Mouse (Mus musculus) brain, adult 2 months (tissue): ENCODE results near the gene Vmn1r193.
"Not testable (repeated sequence)": the region's sequence is repeated elsewhere in the genome, so short reads cannot be mapped to it uniquely, and the experiment has no call there.

Experiments used
- DNase-seq: peaks from one replicate; pipeline ENCODE4 v3.0.0; 2011; ENCODE audit warnings: low read depth, low spot score

The Vmn1r193 gene

DNA sequence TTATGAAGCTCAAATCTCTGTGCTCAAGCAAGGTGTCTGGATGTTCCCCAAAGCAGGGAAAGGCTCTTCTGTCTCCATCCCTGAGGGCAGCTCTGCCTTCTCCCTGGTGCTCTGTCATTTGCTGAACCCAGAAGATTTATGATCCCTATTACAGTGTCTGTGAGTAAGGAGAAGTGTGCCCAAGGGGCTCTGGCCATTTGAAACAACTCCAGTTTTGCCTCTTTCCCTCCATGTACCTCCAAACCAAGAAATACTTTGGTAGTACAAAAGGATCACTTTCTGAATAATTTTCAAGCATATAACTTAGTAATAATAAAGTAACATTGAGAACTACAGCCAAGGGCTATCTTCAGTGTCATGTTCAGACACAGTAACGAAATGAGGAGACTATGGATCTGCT lies at the start of gene Vmn1r193:
Gene Vmn1r193 (minus strand): TSS at position 101 of the 400 bp plus-strand sequence.
- not testable (repeated sequence) for DNase-seq

DNA sequence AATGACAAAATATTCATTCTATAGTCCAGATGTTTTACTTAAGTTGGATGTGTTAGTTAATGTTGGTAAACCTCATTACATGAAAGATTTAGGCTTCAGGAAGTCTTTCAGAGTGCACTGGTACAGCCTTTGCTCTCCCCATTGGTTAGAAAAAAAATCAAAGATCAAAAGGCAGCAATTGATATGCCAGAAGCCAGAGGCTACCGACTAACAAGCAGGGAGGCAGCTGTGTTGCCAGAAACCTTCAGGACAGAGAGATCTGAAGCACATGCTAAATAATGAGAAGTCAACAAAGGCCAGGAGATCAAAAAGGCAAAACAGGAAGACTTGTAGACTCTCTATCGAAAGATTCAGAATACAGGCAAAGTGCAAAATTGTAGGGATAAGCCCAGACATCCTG lies 48.8 kb upstream of the Vmn1r193 start:
- DNase-seq: no peak

DNA sequence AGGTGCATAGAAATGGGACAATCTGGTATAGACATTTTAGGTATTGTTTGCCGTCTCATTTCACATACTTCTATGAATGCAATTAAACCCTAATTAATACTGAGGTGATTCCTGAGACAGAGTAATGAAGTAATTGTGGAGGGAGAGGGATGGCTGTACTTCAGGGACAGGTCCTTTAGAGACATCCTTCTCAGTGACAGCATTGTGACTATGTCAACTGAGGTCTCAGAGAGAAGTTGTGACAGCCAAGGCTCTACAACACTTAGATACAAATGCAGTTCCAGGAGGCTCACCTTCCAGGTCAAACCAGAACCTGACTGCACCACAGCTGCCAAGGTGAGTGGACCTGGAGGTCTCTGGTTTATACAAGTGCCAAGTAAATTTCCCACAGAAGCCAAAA lies 47.3 kb upstream of the Vmn1r193 start, which contains the start of gene Vmn1r195:
Gene Vmn1r195 (plus strand): TSS at position 301 of the 400 bp plus-strand sequence.
- not testable (repeated sequence) for DNase-seq

DNA sequence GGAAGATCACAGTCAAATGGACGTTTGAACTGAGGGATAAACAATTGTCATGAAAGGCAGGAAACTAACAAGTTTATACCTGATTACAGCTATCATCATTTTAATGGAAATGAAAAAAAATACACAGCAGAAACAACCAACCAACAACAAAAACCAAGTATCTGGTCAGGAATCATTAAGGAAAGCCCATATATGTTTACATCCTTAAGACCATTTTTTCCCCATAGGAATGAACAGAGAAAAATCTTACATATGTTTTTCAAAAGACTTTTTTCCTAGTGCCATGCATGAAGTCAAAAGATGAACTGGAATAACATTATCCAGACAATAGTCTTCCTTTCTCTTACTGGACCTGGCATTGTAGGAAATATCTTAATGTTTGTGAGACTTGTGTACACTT lies 21.0 kb upstream of the Vmn1r193 start, which contains the start of gene Vmn1r194:
Gene Vmn1r194 (plus strand): TSS at position 301 of the 400 bp plus-strand sequence.
- DNase-seq: no peak

DNA sequence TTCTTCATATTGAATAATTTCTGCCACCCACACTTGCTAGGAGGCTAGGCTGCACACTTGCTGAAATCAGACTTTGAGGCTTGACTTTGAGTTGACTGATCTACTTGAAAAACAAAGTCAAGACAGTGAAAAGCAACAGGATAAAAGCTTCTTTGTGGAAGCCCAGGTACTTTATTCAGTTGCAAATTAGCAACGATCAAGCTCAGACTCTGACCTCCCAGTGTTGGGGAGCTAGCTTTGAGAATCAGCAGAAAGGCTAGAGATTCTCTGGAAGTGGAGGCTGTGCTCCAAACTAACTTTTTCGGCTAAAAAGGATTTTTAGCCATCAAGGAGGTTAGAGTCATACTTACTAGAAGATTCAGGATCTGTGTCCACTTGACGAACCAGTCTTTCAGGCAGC lies 30.2 kb downstream of the Vmn1r193 start:
- DNase-seq: not testable (repeated sequence)

DNA sequence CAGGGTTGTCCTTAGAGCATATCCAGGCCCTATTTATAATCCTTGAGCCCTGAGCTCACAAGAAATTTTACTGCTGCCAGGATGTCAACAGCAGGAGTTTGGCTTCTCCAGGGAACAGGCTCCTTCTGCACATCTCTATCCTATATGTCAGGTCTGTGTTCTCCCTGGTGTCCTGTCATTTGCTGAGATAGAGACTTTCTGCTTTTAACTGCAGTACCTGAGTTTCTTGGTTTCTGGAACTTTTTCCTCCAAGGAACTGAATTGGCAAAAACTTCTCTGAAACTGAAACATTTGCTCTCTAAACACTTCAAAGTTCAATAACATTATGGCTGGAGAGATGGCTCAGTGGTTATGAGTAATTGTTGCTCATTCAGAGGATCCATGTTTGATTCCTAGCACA lies 31.9 kb downstream of the Vmn1r193 start, which contains the start of gene Vmn1r192:
Gene Vmn1r192 (minus strand): TSS at position 101 of the 400 bp plus-strand sequence.
- no peak for DNase-seq

DNA sequence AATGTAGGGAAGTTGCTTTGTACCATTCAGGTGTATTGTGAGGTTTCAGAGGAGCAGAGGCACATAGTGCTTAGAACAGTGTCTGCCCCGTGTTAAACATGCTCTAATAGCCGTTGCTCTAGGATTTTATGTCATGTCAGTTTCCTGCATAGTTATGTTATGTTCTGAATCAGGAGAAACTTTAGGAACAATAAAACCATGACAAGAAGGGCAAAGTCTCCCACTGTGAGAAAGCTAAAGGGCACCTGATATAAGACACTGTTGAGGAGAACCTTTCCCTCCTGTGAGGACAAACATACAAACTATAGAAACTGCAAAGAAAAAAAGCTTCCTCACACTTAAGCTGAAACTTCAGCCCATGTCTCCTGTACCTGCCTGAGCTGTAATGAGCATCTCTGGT lies 32.6 kb downstream of the Vmn1r193 start:
- no peak for DNase-seq

DNA sequence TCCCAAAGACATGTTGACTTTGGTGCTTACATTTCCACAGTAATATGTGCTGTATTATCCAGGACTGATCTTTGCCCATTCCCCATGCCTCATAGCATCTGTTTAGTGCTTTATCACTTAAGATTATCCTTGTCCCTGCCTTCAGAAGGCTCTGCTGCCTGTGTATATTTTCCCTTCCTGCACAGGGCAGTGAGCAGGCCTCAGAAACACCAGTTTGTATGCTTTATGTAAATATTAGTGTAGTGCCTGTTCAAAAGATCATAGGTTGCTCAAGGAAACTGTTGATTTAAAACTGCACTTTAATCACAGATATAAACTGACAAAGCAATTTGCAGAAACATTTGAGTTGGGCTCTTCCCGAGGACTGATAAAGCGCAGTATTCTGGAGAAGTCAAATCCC lies 33.6 kb downstream of the Vmn1r193 start:
- DNase-seq: no peak

DNA sequence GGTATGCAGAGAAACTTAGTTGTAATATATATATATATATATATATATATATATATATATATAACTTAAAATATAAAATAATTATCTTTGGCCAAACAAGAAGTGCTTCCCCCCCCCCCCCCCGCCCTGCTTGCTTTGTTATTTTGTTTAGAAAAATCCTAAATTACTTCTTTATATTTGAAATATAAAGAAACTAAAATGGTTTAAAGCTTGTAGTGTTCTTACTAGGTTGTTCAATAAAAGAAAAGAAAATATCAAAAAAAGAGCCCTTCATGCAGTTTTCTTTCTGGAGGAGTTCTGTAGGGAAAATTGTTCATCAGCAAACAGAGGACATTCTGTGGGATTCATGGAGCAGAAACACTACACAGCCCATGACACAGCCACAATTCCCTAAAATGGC lies 39.1 kb downstream of the Vmn1r193 start, which contains the start of gene Vmn1r191:
Gene Vmn1r191 (minus strand): TSS at position 101 of the 400 bp plus-strand sequence.
- no peak for DNase-seq

DNA sequence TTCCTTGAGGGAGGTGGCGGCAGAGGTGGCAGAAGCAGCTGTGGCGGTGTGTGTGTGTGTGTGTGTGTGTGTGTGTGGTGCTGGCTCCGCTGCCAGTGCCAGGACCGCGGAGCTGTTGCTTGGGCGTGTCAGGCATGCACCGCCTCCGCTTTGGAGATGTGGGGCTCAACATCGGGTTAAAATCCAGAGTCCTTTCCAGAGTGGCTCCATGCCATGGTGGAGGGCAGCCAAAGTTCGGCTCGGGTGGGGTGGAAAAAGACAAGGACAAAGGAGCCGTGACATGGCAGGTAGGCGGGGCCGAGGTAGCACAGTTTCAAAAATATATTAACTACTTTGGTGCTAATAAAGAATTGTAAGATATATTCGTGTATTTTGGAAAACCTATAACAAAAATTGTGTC lies 54.5 kb downstream of the Vmn1r193 start:
- no peak for DNase-seq
